Mouse (Mus musculus): ENCODE results near the gene Atp1b1.

DNA sequence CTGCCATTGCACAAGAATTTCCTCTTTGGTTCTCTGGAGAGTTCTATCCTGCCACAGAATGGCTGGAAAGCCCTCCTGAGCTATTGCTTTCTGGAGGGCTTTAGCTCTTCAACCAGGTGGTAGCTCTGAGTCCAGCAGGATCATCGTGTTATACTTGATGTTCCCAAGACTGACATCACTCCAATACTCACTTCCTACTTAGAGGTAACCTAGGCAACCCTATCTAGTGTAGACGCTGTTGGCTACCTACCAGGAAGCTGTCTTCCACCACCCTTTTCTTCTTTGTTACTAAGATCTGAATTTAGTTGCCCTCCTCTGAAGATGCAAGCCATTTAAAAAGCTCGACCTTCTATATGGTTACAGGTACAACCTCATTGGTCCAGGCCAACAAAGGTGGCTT, 46.9 kb upstream of the Atp1b1 start:
- TF ChIP-seq CTCF (IDR thresholded peaks at IDR 0.05; ENCODE audit: low read depth, low read length) (no peak), POLR2A (IDR thresholded peaks at IDR 0.05; ENCODE audit: borderline replicate concordance, low read depth, low read length) (no peak)
